Mouse (Mus musculus) thymus, postnatal 10 days (tissue): ENCODE measurements around the gene Mapkapk5.
A peak's percentile ranks its signal among the peaks of the same experiment; 100 is the strongest.

Experiments used
- DNase-seq, 2 experiments: peaks; one replicate each; pipeline ENCODE4 v3.0.0; 2021; ENCODE audit warnings: low spot score in 2 of 2

The Mapkapk5 gene

GRCm38 (mm10) chr5:121500719-121501118 lies 45.0 kb downstream of the Mapkapk5 start:
- no peak for DNase-seq

- no peak for DNase-seq
These were observed 52.4 kb downstream of the Mapkapk5 start for GRCm38 (mm10) chr5:121493305-121493704.

GRCm38 (mm10) chr5:121484801-121485200 lies 60.9 kb downstream of the Mapkapk5 start:
- no peak for DNase-seq

- peak in 1 of 2 experiments; percentile 56 for DNase-seq
These were observed 68.0 kb downstream of the Mapkapk5 start for GRCm38 (mm10) chr5:121477680-121478079.

- DNase-seq: no peak
These were observed 69.7 kb downstream of the Mapkapk5 start for GRCm38 (mm10) chr5:121476040-121476439.
